Mouse (Mus musculus) liver, adult (tissue): ENCODE data around the gene Olfr1085.
"Not testable (repeated sequence)": the region's sequence is repeated elsewhere in the genome, so short reads cannot be mapped to it uniquely, and the experiment has no call there.

Experiments
- GATA4 ChIP-seq: IDR thresholded peaks from 2 replicates; pipeline ENCODE4 v1.6.1; 2014; ENCODE audit warnings: mild to moderate bottlenecking, low read length; ENCODE audit not compliant: insufficient replicate concordance

The Olfr1085 gene

GRCm38 (mm10) chr2:86661919-86662318 is at the start of gene Olfr1085:
Gene Olfr1085, minus strand, starts transcription at chr2:86662019.
- TF ChIP-seq GATA4: no peak

DNA sequence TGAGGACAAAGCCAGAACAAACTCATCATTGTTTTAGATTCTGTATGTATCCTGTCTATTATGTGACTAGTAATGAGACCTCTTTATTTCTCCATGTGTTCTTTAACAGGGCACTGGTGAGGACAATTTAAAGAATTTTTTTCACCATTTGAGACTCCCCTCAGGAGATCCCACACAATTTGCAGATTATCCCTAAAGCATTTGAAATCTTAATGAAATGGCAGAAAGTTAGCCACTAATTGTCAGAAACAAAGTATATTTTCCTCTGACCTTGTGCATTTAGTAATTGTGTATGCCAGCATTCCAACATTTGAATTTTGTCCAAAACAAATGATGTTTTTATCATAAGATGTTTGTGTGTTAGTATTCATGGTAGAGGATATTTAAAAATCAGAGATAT is 36.5 kb upstream of the Olfr1085 start, which contains the start of gene Olfr1087:
TSS of gene Olfr1087 (minus strand) at position 101 of the 400 bp plus-strand sequence.
- no peak for TF ChIP-seq GATA4

GRCm38 (mm10) chr2:86679992-86680391 is 18.2 kb upstream of the Olfr1085 start, which contains the start of gene Olfr1086:
Gene Olfr1086, minus strand, starts transcription at chr2:86680092.
- TF ChIP-seq GATA4: no peak

DNA sequence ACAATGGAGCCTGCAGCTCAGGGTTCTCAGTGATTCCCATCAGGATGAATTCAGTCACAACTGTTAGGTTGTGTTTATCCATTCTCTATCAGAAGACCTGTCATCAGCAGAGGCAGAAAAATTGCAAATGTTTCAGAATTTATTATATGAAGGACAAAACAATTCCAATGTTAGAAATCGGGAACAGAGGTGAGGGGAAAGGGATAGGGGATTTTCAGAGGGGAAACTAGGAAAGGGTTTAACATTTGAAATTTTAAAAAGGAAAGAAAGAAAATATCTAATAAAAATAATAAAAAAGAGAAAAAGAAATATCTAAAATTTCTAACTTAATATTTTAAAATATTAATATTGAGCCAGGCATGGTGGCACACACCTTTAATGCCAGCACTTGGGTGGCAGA is 22.2 kb downstream of the Olfr1085 start, which contains the start of gene Olfr1084:
TSS of gene Olfr1084 (minus strand) at position 101 of the 400 bp plus-strand sequence.
- TF ChIP-seq GATA4: not testable (repeated sequence)
